Mouse (Mus musculus): ENCODE data around the gene Bcat2. TPM values are rescaled to one million over a fixed set of nuclear protein-coding genes. Genes with fewer than 3 reads are reported as not detected.
A peak's percentile ranks its signal among the peaks of the same experiment; 100 is the strongest.
"Not testable (repeated sequence)": the region's sequence is repeated elsewhere in the genome, so short reads cannot be mapped to it uniquely, and the experiment has no call there.

Gene Bcat2
- 21.6 and 23.3 TPM in 2 replicates for polyA plus RNA-seq (2015; fragmentation: Nextera tagmentation; extraction: Ambion mirVana)

DNA sequence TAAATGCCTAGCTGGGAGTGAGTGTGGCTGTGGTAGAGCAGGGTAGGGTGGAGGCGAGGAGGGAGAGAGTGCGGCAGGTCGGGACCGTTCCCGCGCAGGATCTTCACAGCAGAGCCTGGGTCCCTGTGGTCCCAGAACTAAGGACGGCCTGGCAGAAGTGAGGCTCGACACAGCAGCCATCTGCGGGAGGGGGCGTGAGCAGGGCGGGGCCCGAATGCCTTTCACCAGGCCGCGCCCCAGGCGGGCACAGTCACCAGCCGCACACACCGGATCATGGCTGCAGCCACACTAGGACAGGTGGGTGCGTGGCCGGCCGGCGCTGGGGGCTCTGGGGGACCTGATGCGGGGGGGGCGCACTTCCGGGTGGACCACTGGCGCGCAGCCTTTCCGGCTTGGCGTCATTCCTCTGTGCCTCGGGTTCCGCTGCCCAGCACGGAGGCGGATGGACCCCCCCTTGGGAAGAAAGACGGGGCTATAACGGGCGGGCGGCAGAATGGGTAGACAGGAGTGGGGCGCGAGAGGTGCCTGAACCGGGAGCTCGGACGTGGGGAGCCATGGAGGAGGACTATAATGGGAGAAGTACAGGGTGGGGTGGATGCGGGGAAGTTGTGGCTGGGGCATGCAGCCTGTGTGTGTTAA, at the start of gene Bcat2:
Gene Bcat2, plus strand, starts transcription at position 51 of the 639 bp plus-strand sequence.
- H3K4me1 ChIP-seq, result peaks cover 32% of the 10 kb centered on the region
- H3K4me3 ChIP-seq, result peak within 1 kb of the TSS; percentile 78
- no peaks in the 10 kb centered on the region for H3K9me3 ChIP-seq
- under 1% methylated on average over 42 of the region's 42 CpGs for WGBS
- no peaks in the 10 kb centered on the region for H3K36me3 ChIP-seq
- peak within 1 kb of the TSS; percentile 82 for H3K4me2 ChIP-seq (replicated peaks)
- H3K27me3 ChIP-seq, result no peaks in the 10 kb centered on the region
- H3K9ac ChIP-seq (replicated peaks), result peak within 1 kb of the TSS; percentile 88
- H3K27ac ChIP-seq (replicated peaks), result peak within 1 kb of the TSS; percentile 92
- ATAC-seq (replicated peaks), result peak; percentile 70

DNA sequence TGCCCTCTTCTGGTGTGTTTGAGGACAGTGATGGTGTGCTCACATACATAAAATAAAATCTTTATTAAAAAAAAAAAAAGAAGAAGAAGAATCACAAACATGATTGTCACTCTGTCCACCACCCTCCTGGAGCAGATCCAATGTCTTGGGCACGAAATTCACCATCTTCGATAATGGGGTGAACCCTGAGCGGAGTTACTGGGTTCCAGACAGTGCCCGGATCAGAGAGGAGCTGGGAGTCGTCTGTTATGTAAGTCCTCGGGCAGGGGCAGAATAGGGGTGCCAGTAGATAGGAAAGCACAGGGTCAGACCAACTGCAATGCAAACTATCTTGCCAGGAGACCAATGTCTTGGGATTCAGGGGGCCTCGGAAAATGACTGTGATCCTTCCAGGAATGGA, 49.3 kb upstream of the Bcat2 start:
- ATAC-seq (replicated peaks), result no peak
- H3K4me3 ChIP-seq, result no peak overlapping the region
- peaks cover 28% of the 10 kb centered on the region for H3K4me1 ChIP-seq
- no peak overlapping the region for H3K4me2 ChIP-seq (replicated peaks)
- 93% methylated on average over 7 of the region's 7 CpGs for WGBS
- H3K27ac ChIP-seq (replicated peaks), result no peak overlapping the region
- H3K9ac ChIP-seq (replicated peaks), result no peak overlapping the region
- H3K27me3 ChIP-seq, result no peaks in the 10 kb centered on the region
- no peaks in the 10 kb centered on the region for H3K9me3 ChIP-seq
- no peaks in the 10 kb centered on the region for H3K36me3 ChIP-seq

DNA sequence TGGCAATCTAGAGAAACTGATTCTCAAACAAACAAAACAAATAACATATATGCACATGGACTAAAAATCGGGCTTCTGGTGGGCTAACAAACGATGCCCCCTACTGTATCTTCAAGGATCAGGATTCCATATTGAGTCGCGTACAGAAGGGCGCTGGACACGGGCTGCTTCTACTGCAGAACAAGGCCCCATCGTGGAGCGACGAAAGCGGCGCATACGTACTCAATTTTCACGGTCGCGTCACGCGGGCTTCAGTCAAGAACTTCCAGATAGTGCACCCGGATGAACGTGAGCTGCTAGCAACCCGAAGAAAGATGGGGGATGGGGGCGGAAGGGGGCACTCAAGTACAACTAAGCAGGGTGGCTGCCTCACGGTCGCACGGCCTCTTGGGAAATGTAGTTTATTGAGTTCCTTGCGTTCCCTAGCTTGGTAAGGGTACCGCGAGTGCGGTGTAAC, 48.2 kb upstream of the Bcat2 start:
- peak overlapping the region; percentile 51 for H3K4me2 ChIP-seq (replicated peaks)
- H3K4me1 ChIP-seq, result peaks cover 29% of the 10 kb centered on the region
- whole genome bisulfite sequencing, result under 1% methylated on average over 28 of the region's 28 CpGs
- H3K9ac ChIP-seq (replicated peaks), result peak overlapping the region; percentile 54
- H3K4me3 ChIP-seq, result peak overlapping the region; percentile 56
- no peaks in the 10 kb centered on the region for H3K36me3 ChIP-seq
- H3K9me3 ChIP-seq, result no peaks in the 10 kb centered on the region
- peak; percentile 87 for ATAC-seq (replicated peaks)
- H3K27me3 ChIP-seq, result no peaks in the 10 kb centered on the region
- peak overlapping the region; percentile 91 for H3K27ac ChIP-seq (replicated peaks)

DNA sequence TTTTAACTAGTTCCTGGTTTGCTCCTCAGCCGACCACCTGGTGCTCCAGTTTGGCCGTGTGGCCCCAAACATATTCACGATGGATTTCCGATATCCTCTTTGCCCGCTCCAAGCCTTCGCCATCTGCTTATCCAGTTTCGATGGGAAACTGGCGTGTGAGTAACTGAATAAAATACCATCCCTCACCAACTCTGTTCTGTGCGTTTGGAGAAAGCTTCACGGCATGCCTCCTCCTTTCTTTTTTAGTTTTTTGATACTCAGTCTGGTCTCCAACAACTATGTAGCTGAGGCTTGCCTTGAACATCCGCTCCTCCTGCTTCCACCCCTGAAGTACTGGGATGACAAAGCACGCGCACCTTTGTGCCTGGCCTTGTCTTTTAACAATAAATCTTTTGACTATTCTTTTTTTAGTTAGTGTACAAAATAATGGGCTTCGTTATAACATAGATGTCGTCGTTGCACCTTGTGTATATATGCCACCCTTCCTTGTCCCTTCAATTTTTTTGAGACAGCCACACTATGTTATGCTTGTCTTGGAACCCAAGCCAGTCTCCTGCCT, 47.7 kb upstream of the Bcat2 start:
- H3K4me1 ChIP-seq, result peaks cover 29% of the 10 kb centered on the region
- no peaks in the 10 kb centered on the region for H3K9me3 ChIP-seq
- no peaks in the 10 kb centered on the region for H3K36me3 ChIP-seq
- H3K4me2 ChIP-seq (replicated peaks), result peak overlapping the region; percentile 51
- ATAC-seq (replicated peaks), result 0 out of 2 replicates have a peak, but pooled peaks have one; percentile 5
- WGBS, result 52% methylated on average over 16 of the region's 16 CpGs
- 0 out of 2 replicates have a peak overlapping the region, but pooled peaks have one; percentile 16 for H3K9ac ChIP-seq (replicated peaks)
- H3K4me3 ChIP-seq, result peak overlapping the region; percentile 56
- 0 out of 2 replicates have a peak overlapping the region, but pooled peaks have one; percentile 91 for H3K27ac ChIP-seq (replicated peaks)
- no peaks in the 10 kb centered on the region for H3K27me3 ChIP-seq

DNA sequence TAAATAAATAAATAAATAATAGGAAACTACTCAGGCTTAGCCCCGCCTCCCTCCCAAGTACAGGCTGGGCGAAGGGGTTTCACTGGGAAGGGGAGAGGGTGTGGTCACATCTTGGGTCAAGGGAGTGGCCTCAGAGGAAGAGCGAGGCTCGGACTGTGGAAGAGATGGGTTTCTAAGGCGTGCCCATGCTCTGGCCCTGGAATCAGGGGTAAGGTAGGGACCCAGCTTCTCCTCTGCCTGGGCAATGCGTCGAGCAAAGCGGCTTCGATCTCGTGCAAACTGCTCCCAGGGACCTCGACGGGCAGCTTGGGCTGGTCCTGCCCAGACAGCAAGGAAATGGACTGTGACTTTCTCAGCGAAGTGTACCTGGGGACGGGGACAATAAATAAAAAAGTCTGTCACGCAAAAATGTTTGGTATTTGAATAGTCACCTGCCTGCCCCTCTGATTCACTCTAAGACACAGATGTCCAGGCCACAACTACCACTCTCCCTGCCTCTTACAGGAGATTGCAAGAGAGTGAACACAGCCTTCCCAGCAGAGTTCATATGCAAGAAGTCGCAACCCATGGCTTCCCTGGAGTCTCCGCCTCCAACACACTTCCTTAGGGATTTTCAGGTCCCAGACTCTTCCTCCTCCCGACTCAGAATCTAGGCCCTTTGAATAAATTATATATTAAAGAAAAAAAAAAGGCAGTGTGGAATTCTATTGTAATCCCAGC, 46.8 kb upstream of the Bcat2 start:
- H3K9me3 ChIP-seq, result no peaks in the 10 kb centered on the region
- H3K4me2 ChIP-seq (replicated peaks), result no peak overlapping the region
- no peak overlapping the region for H3K9ac ChIP-seq (replicated peaks)
- no peak overlapping the region for H3K4me3 ChIP-seq
- no peak overlapping the region for H3K27ac ChIP-seq (replicated peaks)
- H3K4me1 ChIP-seq, result peaks cover 29% of the 10 kb centered on the region
- H3K36me3 ChIP-seq, result no peaks in the 10 kb centered on the region
- no peak for ATAC-seq (replicated peaks)
- no peaks in the 10 kb centered on the region for H3K27me3 ChIP-seq
- WGBS, result 80% methylated on average over 18 of the region's 18 CpGs

DNA sequence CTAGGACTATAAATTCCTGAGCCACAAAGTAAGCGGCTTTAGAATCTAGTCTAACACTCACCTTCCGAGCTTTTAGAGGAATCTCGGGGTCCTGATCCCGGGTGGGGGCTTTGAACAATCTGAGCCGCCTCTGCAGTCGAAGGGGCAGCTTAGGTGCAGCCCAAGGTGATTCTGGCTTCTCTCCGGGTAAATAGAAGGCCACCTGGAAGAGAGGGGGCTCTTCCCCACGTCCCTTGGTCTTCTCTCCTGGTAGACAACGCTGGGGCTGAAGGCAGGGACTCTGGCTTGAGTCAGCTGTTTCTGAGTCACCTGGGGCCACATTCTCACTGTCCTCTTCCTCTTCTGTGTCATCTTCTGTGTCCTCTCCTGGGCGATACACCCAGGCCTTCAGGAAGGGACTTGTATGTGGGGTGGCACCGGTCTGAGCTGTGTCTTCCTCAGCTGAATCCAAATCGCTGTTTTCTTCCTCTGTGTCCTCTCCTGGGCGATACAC, 46.2 kb upstream of the Bcat2 start:
- no peak overlapping the region for H3K27ac ChIP-seq (replicated peaks)
- no peak overlapping the region for H3K9ac ChIP-seq (replicated peaks)
- no peak overlapping the region for H3K4me3 ChIP-seq
- peaks cover 29% of the 10 kb centered on the region for H3K4me1 ChIP-seq
- no peaks in the 10 kb centered on the region for H3K36me3 ChIP-seq
- 89% methylated on average over 13 of the region's 13 CpGs for WGBS
- ATAC-seq (replicated peaks), result no peak
- H3K27me3 ChIP-seq, result no peaks in the 10 kb centered on the region
- H3K4me2 ChIP-seq (replicated peaks), result no peak overlapping the region
- no peaks in the 10 kb centered on the region for H3K9me3 ChIP-seq

DNA sequence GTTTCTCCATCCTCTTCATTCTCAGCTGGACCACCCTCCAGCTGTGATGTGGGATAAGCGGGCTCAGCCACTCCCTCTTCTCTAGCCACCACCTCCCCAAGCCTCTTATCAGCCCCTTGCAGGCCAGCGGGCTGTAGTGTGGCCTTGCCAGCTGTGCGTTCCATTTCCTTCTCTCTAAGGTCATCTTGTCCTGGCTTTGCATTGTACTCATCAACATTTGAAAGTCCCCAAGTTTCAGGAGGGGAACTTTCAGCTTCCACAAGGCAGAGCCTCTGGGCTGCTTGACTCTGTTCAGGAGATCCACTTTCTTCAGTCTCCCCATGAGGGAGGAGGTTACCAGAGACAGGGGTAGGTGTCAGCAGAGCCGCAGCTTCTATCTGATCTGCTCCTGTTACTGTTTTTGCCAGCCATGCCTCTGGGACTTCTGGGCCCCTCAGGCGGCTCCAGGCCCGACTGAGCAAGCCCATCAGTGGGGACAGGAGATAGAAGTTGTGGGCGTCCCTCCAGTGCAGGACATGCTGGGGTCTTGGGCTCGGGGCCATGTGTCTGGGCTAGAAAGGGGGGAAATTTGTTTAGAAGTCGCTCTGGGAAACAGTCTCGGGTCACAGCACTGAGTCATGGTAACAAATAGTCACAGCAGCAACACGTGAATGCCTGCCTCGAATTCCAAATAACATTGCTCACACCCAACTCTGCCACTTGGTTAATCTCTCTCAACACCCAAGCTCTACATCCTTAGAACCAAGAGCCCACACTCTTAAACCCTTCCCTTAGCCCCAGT, 44.9 kb upstream of the Bcat2 start:
- peaks cover 29% of the 10 kb centered on the region for H3K4me1 ChIP-seq
- H3K9ac ChIP-seq (replicated peaks), result peak overlapping the region; percentile 71
- H3K36me3 ChIP-seq, result no peaks in the 10 kb centered on the region
- H3K4me2 ChIP-seq (replicated peaks), result peak overlapping the region; percentile 76
- no peak for ATAC-seq (replicated peaks)
- H3K9me3 ChIP-seq, result no peaks in the 10 kb centered on the region
- peak overlapping the region; percentile 65 for H3K4me3 ChIP-seq
- no peaks in the 10 kb centered on the region for H3K27me3 ChIP-seq
- WGBS, result 31% methylated on average over 12 of the region's 12 CpGs
- no peak overlapping the region for H3K27ac ChIP-seq (replicated peaks)

DNA sequence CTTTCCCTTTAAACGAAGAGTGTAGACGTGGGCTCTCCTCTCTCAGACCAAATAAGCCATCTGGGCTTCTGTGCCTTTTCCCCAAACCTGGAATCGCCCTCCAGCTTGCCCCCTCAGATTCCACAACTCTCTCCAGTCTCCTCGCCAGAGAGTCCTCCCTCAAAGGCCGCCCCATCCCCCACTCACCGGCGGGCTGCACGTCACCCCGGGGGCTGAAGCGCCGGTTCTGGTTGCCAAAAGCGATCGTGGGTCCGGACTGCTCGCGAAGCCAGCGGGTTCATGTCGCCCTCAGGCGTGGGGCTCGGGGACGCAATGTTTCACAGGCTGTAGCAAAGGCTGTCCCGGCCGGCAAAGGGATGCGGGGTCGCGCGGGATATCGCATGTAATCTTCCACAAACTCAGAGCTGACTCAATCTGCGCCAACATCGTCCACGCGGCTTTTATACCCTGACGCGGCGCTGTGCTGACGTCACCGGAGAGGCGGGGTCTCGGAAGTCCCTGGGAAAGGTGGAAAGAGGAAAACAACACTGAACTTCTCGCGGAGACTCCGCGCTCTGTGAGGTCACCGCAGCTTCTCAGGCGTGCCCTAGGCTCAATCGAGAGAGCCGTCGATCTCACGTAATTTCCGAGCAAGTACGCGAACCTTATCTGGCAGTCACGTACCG, 44.0 kb upstream of the Bcat2 start, which contains the start of the genes Ppp1r15a and Plekha4:
Gene Ppp1r15a, minus strand, starts transcription at position 460 of the 665 bp plus-strand sequence.
Gene Plekha4, plus strand, starts transcription at position 522 of the 665 bp plus-strand sequence.
- under 1% methylated on average over 54 of the region's 54 CpGs for WGBS
- peak within 1 kb of the TSS; percentile 65 for H3K4me3 ChIP-seq
- ATAC-seq (replicated peaks), result peak; percentile 77
- peak within 1 kb of the TSS; percentile 76 for H3K4me2 ChIP-seq (replicated peaks)
- no peaks in the 10 kb centered on the region for H3K27me3 ChIP-seq
- no peaks in the 10 kb centered on the region for H3K9me3 ChIP-seq
- peaks cover 31% of the 10 kb centered on the region for H3K4me1 ChIP-seq
- no peaks in the 10 kb centered on the region for H3K36me3 ChIP-seq
- H3K9ac ChIP-seq (replicated peaks), result peak within 1 kb of the TSS; percentile 71
- peak within 1 kb of the TSS; percentile 76 for H3K27ac ChIP-seq (replicated peaks)

DNA sequence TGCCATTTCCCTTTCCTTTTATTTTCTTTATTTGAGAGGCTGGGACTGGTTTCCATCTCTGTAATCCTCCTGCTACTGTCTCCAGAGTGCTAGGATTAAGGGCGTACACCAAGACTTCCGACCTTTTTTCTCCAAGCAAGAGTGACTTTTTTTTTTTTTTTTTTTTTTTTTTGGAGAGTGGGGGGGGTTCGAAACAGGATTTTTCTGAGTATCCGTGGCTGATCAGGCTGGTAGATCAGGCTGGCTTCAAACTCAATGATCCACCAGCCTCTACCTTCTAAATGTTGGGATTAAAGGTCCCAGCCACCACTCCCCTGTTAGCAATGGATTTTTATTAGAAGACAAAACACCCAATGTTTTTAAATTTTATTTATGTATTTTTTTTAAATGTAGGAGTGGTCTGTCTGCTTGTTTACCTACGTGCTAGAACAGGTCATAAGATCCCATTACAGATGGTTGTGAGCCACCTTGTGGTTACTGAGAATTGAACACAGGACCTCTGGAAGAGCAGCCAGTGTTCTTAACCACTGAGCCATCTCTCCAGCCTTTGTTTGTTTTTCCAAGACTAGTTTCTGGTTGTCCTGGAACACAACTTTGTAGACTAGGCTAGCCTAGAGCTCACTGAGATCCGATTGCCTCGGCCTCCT, 43.4 kb upstream of the Bcat2 start:
- ATAC-seq (replicated peaks), result no peak; the same call in 1 of the 2 replicates
- Histone ChIP-seq H3K27me3 (no peaks in the 10 kb centered on the region), H3K9me3 (no peaks in the 10 kb centered on the region), H3K4me2 (replicated peaks) (peak overlapping the region; percentile 76), H3K27ac (replicated peaks) (peak overlapping the region; percentile 76), H3K9ac (replicated peaks) (peak overlapping the region; percentile 71), H3K36me3 (no peaks in the 10 kb centered on the region), H3K4me3 (peak overlapping the region; percentile 65), H3K4me1 (peaks cover 31% of the 10 kb centered on the region)
- 25% methylated on average over 7 of the region's 7 CpGs for WGBS

DNA sequence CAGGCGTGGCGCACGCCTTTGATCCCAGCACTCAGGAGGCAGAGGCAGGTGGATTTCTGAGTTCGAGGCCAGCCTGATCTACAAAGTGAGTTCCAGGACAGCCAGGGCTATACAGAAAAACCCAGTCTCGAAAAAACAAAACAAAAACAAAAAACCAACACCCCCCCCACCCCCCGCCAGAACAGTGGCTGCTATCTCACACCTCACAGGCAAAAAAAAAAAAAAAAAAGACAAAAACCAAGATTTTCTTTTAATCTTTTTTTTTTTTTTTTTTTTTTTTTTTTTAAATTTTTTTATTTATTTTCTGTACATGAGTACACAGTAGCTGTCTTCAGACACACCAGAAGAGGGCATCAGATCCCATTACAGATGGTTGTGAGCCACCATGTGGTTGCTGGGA, 42.8 kb upstream of the Bcat2 start:
- WGBS, result 95% methylated on average over 6 of the region's 6 CpGs
- not testable (repeated sequence) for H3K4me3 ChIP-seq; H3K36me3 ChIP-seq; H3K9ac ChIP-seq (replicated peaks); ATAC-seq (replicated peaks); H3K9me3 ChIP-seq; H3K27me3 ChIP-seq; H3K27ac ChIP-seq (replicated peaks); H3K4me2 ChIP-seq (replicated peaks)
- H3K4me1 ChIP-seq, result peaks cover 29% of the 10 kb centered on the region

DNA sequence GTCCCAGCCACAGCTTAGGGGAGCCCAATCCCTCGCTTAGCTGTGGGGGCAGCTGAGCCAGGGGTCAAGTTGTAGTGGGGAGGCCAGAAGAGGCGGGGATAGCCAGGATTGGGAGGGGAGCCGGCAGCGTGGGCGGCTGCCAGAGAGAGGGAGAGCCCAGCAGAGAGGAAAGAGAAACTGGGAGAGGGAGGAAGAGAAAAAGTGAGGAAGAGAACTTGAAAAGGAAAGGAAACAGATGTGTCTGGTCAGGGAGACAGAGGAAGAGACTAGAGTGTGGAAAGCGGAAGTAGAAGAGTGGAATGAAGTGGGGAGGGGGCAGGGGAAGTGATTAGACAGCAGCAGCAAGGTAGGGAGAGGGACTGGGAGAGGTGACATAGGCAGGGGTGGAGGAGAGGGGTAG, 40.5 kb upstream of the Bcat2 start:
- ATAC-seq (replicated peaks), result no peak
- H3K27me3 ChIP-seq, result no peaks in the 10 kb centered on the region
- 24% methylated on average over 6 of the region's 6 CpGs for WGBS

More for the DNA sequence above, 40.5 kb upstream of the Bcat2 start:
- H3K36me3 ChIP-seq, result no peaks in the 10 kb centered on the region
- no peak overlapping the region for H3K4me3 ChIP-seq
- no peak overlapping the region for H3K9ac ChIP-seq (replicated peaks)
- H3K9me3 ChIP-seq, result no peaks in the 10 kb centered on the region
- H3K27ac ChIP-seq (replicated peaks), result no peak overlapping the region
- peaks cover 14% of the 10 kb centered on the region for H3K4me1 ChIP-seq
- no peak overlapping the region for H3K4me2 ChIP-seq (replicated peaks)
